Mouse (Mus musculus) embryonic facial prominence, embryonic 10.5 days (tissue): Measurements from ENCODE around the gene Foxq1. TPM values are rescaled to one million over a fixed set of nuclear protein-coding genes. Genes with fewer than 3 reads are reported as not detected.

Experiments
- DNase-seq: peaks from one replicate; pipeline ENCODE4 v3.0.0-alpha.2; 2017; ENCODE audit warnings: low spot score
- H3K27ac ChIP-seq: fragments of 300-500 bp; sonication (generic); replicated peaks from 2 replicates; pipeline ENCODE4 v1.5.1; 2016; ENCODE audit warnings: mild to moderate bottlenecking
- H3K27me3 ChIP-seq: fragments of 300-500 bp; sonication (generic); replicated peaks from 2 replicates; pipeline ENCODE4 v1.6.1; 2016; ENCODE audit warnings: low read depth, mild to moderate bottlenecking; ENCODE audit not compliant: poor library complexity, severe bottlenecking
- H3K36me3 ChIP-seq: fragments of 300-500 bp; sonication (generic); replicated peaks from 2 replicates; pipeline ENCODE4 v1.6.1; 2016; ENCODE audit warnings: mild to moderate bottlenecking, moderate library complexity
- H3K4me1 ChIP-seq: fragments of 300-500 bp; sonication (generic); 2 replicates; pipeline ENCODE4 v1.6.1; 2016
- H3K4me3 ChIP-seq: fragments of 300-500 bp; sonication (generic); 2 replicates; pipeline ENCODE4 v1.5.1; 2016; ENCODE audit warnings: mild to moderate bottlenecking, moderate library complexity
- H3K9me3 ChIP-seq: fragments of 300-500 bp; sonication (generic); 2 replicates; pipeline ENCODE4 v1.6.1; 2016; ENCODE audit warnings: mild to moderate bottlenecking
- WGBS: fragments of 180-500 bp; shearing (Covaris S2); methylation state at CpG from one replicate; pipeline ENCODE4 v1.1.7; 2016; 5-methylcytosine and 5-hydroxymethylcytosine counted together
- polyA plus RNA-seq: library from polyadenylated mRNA; unstranded; fragments of >200 nt; fragmentation: Nextera tagmentation; extraction: Ambion mirVana; gene quantifications from 2 replicates; pipeline ENCODE4 v1.2.1, GENCODE M21; 2016

Gene Foxq1
- polyA plus RNA-seq, 1 experiment from 2014 or later, result 0.70 TPM

GRCm38 (mm10) chr13:31556964-31557767, 1.2 kb downstream of the Foxq1 start:
- DNase-seq, result peak; percentile 39
- H3K4me3 ChIP-seq, result peak overlapping the region; percentile 76
- peaks cover 87% of the 10 kb centered on the region for H3K27me3 ChIP-seq
- peaks cover 31% of the 10 kb centered on the region for H3K4me1 ChIP-seq
- H3K9me3 ChIP-seq, result no peaks in the 10 kb centered on the region
- no peaks in the 10 kb centered on the region for H3K36me3 ChIP-seq
- WGBS, result 6% methylated on average over 24 of the region's 24 CpGs
- no peak overlapping the region for H3K27ac ChIP-seq

GRCm38 (mm10) chr13:31557768-31558520, 2.0 kb downstream of the Foxq1 start:
- H3K27me3 ChIP-seq, result peaks cover 94% of the 10 kb centered on the region
- H3K27ac ChIP-seq, result 0 out of 2 replicates have a peak overlapping the region, but pooled peaks have one; percentile 48
- H3K4me3 ChIP-seq, result peak overlapping the region; percentile 76
- under 1% methylated on average over 73 of the region's 73 CpGs for WGBS
- no peaks in the 10 kb centered on the region for H3K9me3 ChIP-seq
- H3K36me3 ChIP-seq, result no peaks in the 10 kb centered on the region
- peaks cover 31% of the 10 kb centered on the region for H3K4me1 ChIP-seq
- peak; percentile 75 for DNase-seq

- Histone ChIP-seq H3K4me1 (peaks cover 31% of the 10 kb centered on the region), H3K4me3 (peak within 1 kb of the TSS; percentile 76), H3K36me3 (no peaks in the 10 kb centered on the region), H3K27ac (peak within 1 kb of the TSS; percentile 49), H3K27me3 (peaks cover 100% of the 10 kb centered on the region), H3K9me3 (no peaks in the 10 kb centered on the region)
- DNase-seq, result peak; percentile 69
- under 1% methylated on average over 88 of the region's 88 CpGs for WGBS
Observed at GRCm38 (mm10) chr13:31558521-31559418, 2.8 kb downstream of the Foxq1 start, which contains the start of gene A530084C06Rik. Gene A530084C06Rik, minus strand, starts transcription at chr13:31559333.

- H3K27me3 ChIP-seq, result peaks cover 100% of the 10 kb centered on the region
Observed at GRCm38 (mm10) chr13:31559419-31560144, 3.6 kb downstream of the Foxq1 start.

GRCm38 (mm10) chr13:31564394-31564793, 8.5 kb downstream of the Foxq1 start:
- H3K4me1 ChIP-seq, result peaks cover 13% of the 10 kb centered on the region
- H3K4me3 ChIP-seq, result no peak overlapping the region
- DNase-seq, result no peak
- H3K27ac ChIP-seq, result no peak overlapping the region
- H3K9me3 ChIP-seq, result no peaks in the 10 kb centered on the region
- no peaks in the 10 kb centered on the region for H3K36me3 ChIP-seq
- WGBS, result 64% methylated on average over 6 of the region's 6 CpGs
- H3K27me3 ChIP-seq, result peaks cover 97% of the 10 kb centered on the region

More at GRCm38 (mm10) chr13:31559419-31560144, 3.6 kb downstream of the Foxq1 start:
- peak overlapping the region; percentile 76 for H3K4me3 ChIP-seq
- H3K36me3 ChIP-seq, result no peaks in the 10 kb centered on the region
- peak overlapping the region; percentile 26 for H3K27ac ChIP-seq
- H3K4me1 ChIP-seq, result peaks cover 31% of the 10 kb centered on the region
- under 1% methylated on average over 92 of the region's 92 CpGs for WGBS
- H3K9me3 ChIP-seq, result no peaks in the 10 kb centered on the region
- DNase-seq, result peak; percentile 85

- Histone ChIP-seq H3K27me3 (peaks cover 87% of the 10 kb centered on the region), H3K27ac (no peak overlapping the region), H3K4me3 (no peak overlapping the region), H3K4me1 (peaks cover 6% of the 10 kb centered on the region; the same call in 1 of the 2 replicates), H3K9me3 (no peaks in the 10 kb centered on the region), H3K36me3 (no peaks in the 10 kb centered on the region)
- no peak for DNase-seq
- 78% methylated on average over 8 of the region's 8 CpGs for WGBS
Observed at GRCm38 (mm10) chr13:31567099-31567498, 11.2 kb downstream of the Foxq1 start.

GRCm38 (mm10) chr13:31567617-31568294, 11.8 kb downstream of the Foxq1 start:
- WGBS, result 85% methylated on average over 6 of the region's 6 CpGs

GRCm38 (mm10) chr13:31572806-31573508, 17.0 kb downstream of the Foxq1 start:
- no peak overlapping the region for H3K27ac ChIP-seq
- no peaks in the 10 kb centered on the region for H3K9me3 ChIP-seq
- WGBS, result 82% methylated on average over 10 of the region's 10 CpGs
- no peaks in the 10 kb centered on the region for H3K36me3 ChIP-seq
- peaks cover 46% of the 10 kb centered on the region for H3K27me3 ChIP-seq
- no peak for DNase-seq
- H3K4me3 ChIP-seq, result no peak overlapping the region
- H3K4me1 ChIP-seq, result peaks cover 14% of the 10 kb centered on the region

More at GRCm38 (mm10) chr13:31567617-31568294, 11.8 kb downstream of the Foxq1 start:
- no peaks in the 10 kb centered on the region for H3K9me3 ChIP-seq
- H3K27ac ChIP-seq, result no peak overlapping the region
- no peak overlapping the region for H3K4me3 ChIP-seq
- no peaks in the 10 kb centered on the region for H3K36me3 ChIP-seq
- peaks cover 81% of the 10 kb centered on the region for H3K27me3 ChIP-seq
- H3K4me1 ChIP-seq, result peaks cover 6% of the 10 kb centered on the region; the same call in 1 of the 2 replicates
- no peak for DNase-seq

GRCm38 (mm10) chr13:31574627-31575026, 18.7 kb downstream of the Foxq1 start:
- H3K27me3 ChIP-seq, result peaks cover 31% of the 10 kb centered on the region
- no peaks in the 10 kb centered on the region for H3K36me3 ChIP-seq
- WGBS, result 83% methylated on average over 3 of the region's 3 CpGs
- H3K4me3 ChIP-seq, result no peak overlapping the region
- peaks cover 24% of the 10 kb centered on the region for H3K4me1 ChIP-seq
- no peak for DNase-seq
- no peak overlapping the region for H3K27ac ChIP-seq
- H3K9me3 ChIP-seq, result no peaks in the 10 kb centered on the region

- no peak overlapping the region for H3K4me3 ChIP-seq
- WGBS, result 42% methylated on average over 4 of the region's 4 CpGs
- no peaks in the 10 kb centered on the region for H3K36me3 ChIP-seq
- H3K27ac ChIP-seq, result no peak overlapping the region
- peaks cover 34% of the 10 kb centered on the region for H3K27me3 ChIP-seq
- peaks cover 24% of the 10 kb centered on the region for H3K4me1 ChIP-seq
- no peak for DNase-seq
- no peaks in the 10 kb centered on the region for H3K9me3 ChIP-seq
Observed at GRCm38 (mm10) chr13:31576696-31577095, 20.8 kb downstream of the Foxq1 start.
